Comparison of ENCODE assay signal across 26 mouse cellular contexts in genomic region chr2:37746293-37747049, GRCm38 (mm10). TPM values are rescaled to one million over a fixed set of nuclear protein-coding genes. Genes with fewer than 3 reads are reported as not detected.
DNase-seq lines count a peak whose midpoint lies in the region; TF ChIP-seq lines count a peak whose summit lies in the region.
"Had no signal": no experiment of that assay in that cellular context is flagged by ENCODE, and none has a peak within 500 bp of the region (broad histone marks: within the 10 kb centered on the region; RNA-seq: fewer than 3 reads in every experiment).

No protein-coding gene starts in this region.

- H3K4me1 ChIP-seq in spleen, adult 2 months (ENCODE audit: control insufficient read depth, insufficient read depth, insufficient read length), result peaks cover 16% of the 10 kb centered on the region; the same call in 1 of the 2 replicates
- H3K4me1 ChIP-seq in bone marrow, adult 2 months (ENCODE audit: control insufficient read depth, insufficient read depth, low read length), result no peaks in the 10 kb centered on the region; the same call in 1 of the 2 replicates
- no peaks in the 10 kb centered on the region for H3K4me1 ChIP-seq in thymus, adult 2 months (replicated peaks; ENCODE audit: control insufficient read depth, insufficient read depth, low read length)
- H3K4me1 ChIP-seq: liver, embryonic 13.5 days had no signal

- peak; percentile 36 for DNase-seq in cerebellum, postnatal 10 days
- no peak for DNase-seq in cerebellum, postnatal 4 days (ENCODE audit: low spot score in 2 of 2)
- peak in 1 of 2 experiments; percentile 25 for DNase-seq in spleen, adult 2 months (ENCODE audit: low read depth in 1 of 2, low spot score in 2 of 2)
- no peak for DNase-seq in spleen, postnatal 14 days (ENCODE audit: low spot score in 2 of 2)
- DNase-seq in large intestine, adult 2 months (ENCODE audit: low read depth, low spot score), result peak; percentile 89
- no peak for DNase-seq in thymus, adult 2 months
- no peak for DNase-seq in heart, postnatal 36 days
- DNase-seq: cerebellum, adult 9-10 months; forebrain, postnatal 0 days; gastrocnemius, postnatal 36 days; kidney, adult 11 months; kidney, postnatal 25 days; liver, embryonic 13.5 days; lung, adult 2 months; right cerebral cortex, postnatal 14 days; thymus, adult 18-20 months; thymus, postnatal 4 days had no signal

- intact Hi-C loops in heart, postnatal 36 days (cut with DNase I), result no loop called here

- H3K27me3 ChIP-seq in spleen, adult 2 months (ENCODE audit: control insufficient read depth, insufficient read depth, low read length), result no peaks in the 10 kb centered on the region
- no peaks in the 10 kb centered on the region for H3K27me3 ChIP-seq in thymus, adult 2 months (ENCODE audit: control insufficient read depth, insufficient read depth, low read length)
- H3K27me3 ChIP-seq: heart, embryonic 15.5 days; hindbrain, embryonic 15.5 days; limb, embryonic 13.5 days; neural tube, embryonic 15.5 days had no signal

- H3K27ac ChIP-seq in spleen, adult 2 months (ENCODE audit: insufficient read depth, low read length), result peak overlapping the region; percentile 51
- H3K27ac ChIP-seq in bone marrow, adult 2 months (ENCODE audit: control insufficient read depth, insufficient read depth, low read depth, low read length, poor library complexity), result peak overlapping the region; percentile 6; the same call in 1 of the 2 replicates
- no peak overlapping the region for H3K27ac ChIP-seq in thymus, adult 2 months (ENCODE audit: control insufficient read depth, insufficient read depth, low read length)
- H3K27ac ChIP-seq: forebrain, embryonic 10.5 days; heart, embryonic 15.5 days; hindbrain, embryonic 15.5 days; liver, embryonic 13.5 days; midbrain, embryonic 12.5 days; neural tube, embryonic 15.5 days had no signal

- H3K36me3 ChIP-seq in spleen, adult 2 months (ENCODE audit: control insufficient read depth, insufficient read depth, low read length), result no peaks in the 10 kb centered on the region
- no peaks in the 10 kb centered on the region for H3K36me3 ChIP-seq in thymus, adult 2 months (ENCODE audit: control insufficient read depth, insufficient read depth, low read length)
- H3K36me3 ChIP-seq: forebrain, embryonic 10.5 days; heart, embryonic 15.5 days; hindbrain, embryonic 15.5 days; limb, embryonic 13.5 days; liver, embryonic 13.5 days; midbrain, embryonic 12.5 days; neural tube, embryonic 15.5 days had no signal

- WGBS in spleen, adult 2 months, result 75% methylated on average over 5 of the region's 5 CpGs
- 78% methylated on average over 5 of the region's 5 CpGs for WGBS in bone marrow, adult 2 months
- 47% methylated on average over 5 of the region's 5 CpGs for WGBS in large intestine, adult 2 months
- WGBS in thymus, adult 2 months, result 95% methylated on average over 5 of the region's 5 CpGs

- TF ChIP-seq CTCF in spleen, adult 2 months (IDR thresholded peaks at IDR 0.05; ENCODE audit: extremely low read depth, insufficient read depth, insufficient read length, insufficient replicate concordance), result no peak
- no peak for TF ChIP-seq CTCF in bone marrow, adult 2 months (IDR thresholded peaks at IDR 0.05; ENCODE audit: control insufficient read depth, insufficient read depth, low read length)
- no peak for TF ChIP-seq CTCF in thymus, adult 2 months (IDR thresholded peaks at IDR 0.05; ENCODE audit: borderline replicate concordance, control insufficient read depth, extremely low read depth, insufficient read depth, low read length, poor library complexity)

- no peak for TF ChIP-seq POLR2A in spleen, adult 2 months (IDR thresholded peaks at IDR 0.05; ENCODE audit: low read depth, low read length)
- no peak for TF ChIP-seq POLR2A in bone marrow, adult 2 months (IDR thresholded peaks at IDR 0.05; ENCODE audit: borderline replicate concordance, control insufficient read depth, low read depth, low read length)
- TF ChIP-seq POLR2A in thymus, adult 2 months (IDR thresholded peaks at IDR 0.05; ENCODE audit: control insufficient read depth, extremely low read depth, insufficient read depth, low read length, poor library complexity), result no peak

- H3K4me3 ChIP-seq in spleen, adult 2 months (ENCODE audit: extremely low read depth, insufficient read depth, insufficient read length), result no peak overlapping the region
- no peak overlapping the region for H3K4me3 ChIP-seq in bone marrow, adult 2 months (replicated peaks; ENCODE audit: control insufficient read depth, low read depth, low read length)
- H3K4me3 ChIP-seq in thymus, adult 2 months (ENCODE audit: control insufficient read depth, insufficient read depth, low read length), result no peak overlapping the region
- H3K4me3 ChIP-seq: forebrain, embryonic 10.5 days; heart, embryonic 15.5 days; hindbrain, embryonic 15.5 days; limb, embryonic 13.5 days; liver, embryonic 13.5 days; midbrain, embryonic 12.5 days; neural tube, embryonic 15.5 days had no signal

RNA-seq across cellular contexts. Expression of gene Crb2, which starts 29.6 kb away (rescaled TPM):
- polyA plus RNA-seq in spleen, adult 2 months (2012; rRNA removed), result 0.15 and 0.53 TPM in 2 replicates
- polyA plus RNA-seq in bone marrow, adult 2 months (2011; ENCODE audit: insufficient read depth, insufficient read length, low replicate concordance, missing spikeins), result not detected in 2 replicates
- polyA plus RNA-seq in large intestine, adult 2 months (2012; rRNA removed), result 0.25 and 0.43 TPM in 2 replicates
- 0.17 and 0.38 TPM in 2 replicates for polyA plus RNA-seq in thymus, adult 2 months (2012; rRNA removed)
- total RNA-seq in heart, postnatal 36 days (2021), result 1 to 10 TPM in 1 of 2 experiments, under 1 TPM in 1; 0.97 to 1.0 TPM
- total RNA-seq: hematopoietic stem cell, adult 5-6 weeks; megakaryocyte, adult 5-6 weeks had no signal

RNA-seq across cellular contexts. Expression of gene Strbp, which starts 42.8 kb away (rescaled TPM):
- 4.8 and 6.7 TPM in 2 replicates for polyA plus RNA-seq in spleen, adult 2 months (2012; rRNA removed)
- 11.8 and 28.3 TPM in 2 replicates for polyA plus RNA-seq in bone marrow, adult 2 months (2011; ENCODE audit: insufficient read depth, insufficient read length, low replicate concordance, missing spikeins)
- polyA plus RNA-seq in large intestine, adult 2 months (2012; rRNA removed), result 4.2 and 5.2 TPM in 2 replicates
- 10.6 and 12.7 TPM in 2 replicates for polyA plus RNA-seq in thymus, adult 2 months (2012; rRNA removed)
- total RNA-seq in heart, postnatal 36 days (2021), result 10 to 100 TPM; 19.3 to 21.2 TPM

Comparison
In these comparisons a context has a peak if more than half of its experiments do, and no peak if none do; other contexts are left out.
1. DNase-seq: peak in cerebellum, postnatal 10 days (2 of 2) and large intestine, adult 2 months (single experiment); none in cerebellum, postnatal 4 days (0 of 2), spleen, postnatal 14 days (0 of 2), thymus, adult 2 months (single experiment) and heart, postnatal 36 days (0 of 2).